Mouse (Mus musculus): ENCODE results near the gene Serping1.

GRCm38 (mm10) chr2:84811880-84812279 is 36.6 kb upstream of the Serping1 start:
- no peak for TF ChIP-seq CTCF (IDR thresholded peaks at IDR 0.05; ENCODE audit: control insufficient read depth, insufficient read depth, insufficient replicate concordance, low read depth, low read length)
- no peak for TF ChIP-seq POLR2A (IDR thresholded peaks at IDR 0.05; ENCODE audit: control insufficient read depth, low read depth, low read length)
